ENCODE assay signal across 8 mouse cellular contexts in the genomic region with DNA sequence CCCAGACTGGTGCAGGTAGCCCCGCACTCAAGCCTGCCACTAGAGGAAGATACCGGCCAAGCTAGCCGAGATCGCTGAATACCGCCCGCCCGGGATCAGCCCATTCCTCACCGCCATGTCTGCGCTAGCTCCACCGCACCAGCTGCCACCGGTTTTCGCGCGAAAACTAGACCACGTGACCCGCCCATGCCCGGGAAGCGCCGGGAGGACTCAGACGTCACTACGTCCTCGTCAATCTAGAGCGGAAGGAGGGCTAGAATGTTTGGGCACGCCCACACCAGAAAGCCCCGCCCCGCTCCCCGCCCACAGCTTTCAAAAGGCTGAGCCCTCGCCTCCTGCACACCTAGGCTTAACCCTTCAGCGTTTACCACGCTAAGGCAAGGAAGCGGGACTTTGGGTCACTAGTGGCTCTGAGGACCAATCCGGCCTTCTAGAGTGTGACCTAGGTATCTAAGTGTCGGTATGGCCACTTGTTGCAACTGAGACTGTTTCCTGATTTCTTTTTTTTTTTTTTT. TPM values are rescaled to one million over a fixed set of nuclear protein-coding genes. Genes with fewer than 3 reads are reported as not detected.
DNase-seq lines count a peak whose midpoint lies in the region; ATAC-seq lines count a peak whose summit lies in the region.

A gene (minus strand): TSS at position 247 of the 515 bp plus-strand sequence.

- ATAC-seq in megakaryocyte progenitor cell, adult 5-6 weeks (replicated peaks; ENCODE audit: poor library complexity), result peak; percentile 63

- DNase-seq in adipocyte (ENCODE audit: low spot score), result peak; percentile 98
- DNase-seq in embryo, embryonic 10 days (ENCODE audit: low spot score), result peak; percentile 97
- DNase-seq in gastrocnemius, postnatal 10 days, result peak; percentile 93
- DNase-seq in induced T-regulatory cell, adult 2 months (ENCODE audit: low read depth), result peak; percentile 99
- DNase-seq in left cerebral cortex, adult 9 months (ENCODE audit: low spot score in 2 of 2), result peak; percentile 68 to 88
- DNase-seq in right cerebral cortex, postnatal 14 days, result peak; percentile 90
- peak; percentile 88 to 96 for DNase-seq in urinary bladder, postnatal 36 days (ENCODE audit: low spot score in 2 of 2)

RNA-seq across cellular contexts. Expression of the gene that starts here (rescaled TPM):
- total RNA-seq in gastrocnemius, postnatal 10 days (2021), result 10 to 100 TPM; 15.5 to 23.7 TPM
- total RNA-seq in megakaryocyte progenitor cell, adult 5-6 weeks (2015), result 103 and 107 TPM in 2 replicates
- 150 and 151 TPM in 2 replicates for total RNA-seq in megakaryocyte progenitor cell, adult 5-6 weeks (2017)

Comparison
In these comparisons a context has a peak if more than half of its experiments do, and no peak if none do; other contexts are left out.
1. Peak in every context shown above with its lines: DNase-seq and ATAC-seq.
2. RNA of the gene that starts here (total RNA-seq): 103 to 151 TPM in megakaryocyte progenitor cell, adult 5-6 weeks; 15.5 to 23.7 TPM in gastrocnemius, postnatal 10 days; every median in the first group is over 4 times any median in the second.